Mouse (Mus musculus) embryonic fibroblast, embryonic 13.5 days (primary cell): ENCODE data around the gene Lrrc49.

Experiments
- CTCF ChIP-seq: IDR thresholded peaks from 2 replicates; pipeline ENCODE4 v1.5.1; 2011; ENCODE audit warnings: mild to moderate bottlenecking, control low read depth, low read length, moderate library complexity, borderline replicate concordance; ENCODE audit not compliant: insufficient read depth
- POLR2A ChIP-seq: IDR thresholded peaks from 2 replicates; pipeline ENCODE4 v1.6.1; 2011; ENCODE audit warnings: low read depth, mild to moderate bottlenecking, control low read depth, low read length, moderate library complexity

- TF ChIP-seq CTCF: no peak
- TF ChIP-seq POLR2A: no peak
These were observed 142.4 kb downstream of the Lrrc49 start for GRCm38 (mm10) chr9:60545361-60546096.
